Comparison of ENCODE assay signal across 8 mouse cellular contexts in the genomic region with DNA sequence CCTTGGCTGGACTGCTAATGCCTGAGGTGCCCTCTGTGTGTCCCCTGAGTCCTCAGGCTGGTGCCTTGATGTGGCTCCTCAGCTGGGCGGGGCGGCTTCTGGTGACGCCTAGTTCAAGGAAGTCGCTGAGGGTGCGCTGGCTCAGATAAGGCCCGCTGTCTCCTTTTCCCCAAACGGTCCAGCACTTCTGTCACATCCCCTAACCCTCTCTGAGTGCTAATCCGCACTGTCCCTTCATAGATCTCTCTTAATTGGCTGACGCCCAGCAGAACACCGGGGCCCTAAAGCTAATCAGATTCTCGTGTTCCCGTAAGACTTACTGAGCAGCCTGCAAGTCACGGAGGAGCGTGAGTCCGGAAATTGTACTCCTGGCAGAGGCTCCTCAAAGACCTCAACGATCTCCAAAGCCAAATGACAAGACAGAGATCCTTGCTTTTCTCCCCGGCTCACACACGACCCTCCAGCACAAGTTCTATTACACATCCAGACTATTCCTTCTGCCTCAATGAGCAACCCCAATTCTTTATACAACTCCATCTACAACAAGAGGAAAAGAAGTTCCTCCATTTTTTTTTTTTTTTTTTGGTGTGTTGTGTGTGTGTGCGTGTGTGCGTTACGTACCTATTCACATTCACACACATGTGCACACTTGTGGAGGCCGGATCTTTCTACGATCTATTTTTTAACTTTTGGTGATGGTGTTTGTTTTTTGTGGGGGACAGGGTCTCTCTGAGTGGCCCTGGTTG. TPM values are rescaled to one million over a fixed set of nuclear protein-coding genes. Genes with fewer than 3 reads are reported as not detected.
A peak's percentile ranks its signal among the peaks of the same experiment; 100 is the strongest.
DNase-seq lines count a peak whose midpoint lies in the region; ATAC-seq and TF ChIP-seq lines count a peak whose summit lies in the region.

No protein-coding gene starts in this region.

- H3K9ac ChIP-seq in forebrain, postnatal 0 days: no peak overlapping the region

- no peak for DNase-seq in forebrain, embryonic 10.5 days (ENCODE audit: extremely low spot score, low spot score)
- DNase-seq in forebrain, postnatal 0 days: no peak
- DNase-seq in brain, embryonic 14.5 days (ENCODE audit: low read depth): peak; percentile 38
- DNase-seq in thymus, postnatal 14 days: peak; percentile 58
- DNase-seq in urinary bladder, adult 18-20 months (ENCODE audit: low spot score in 2 of 2): no peak
- no peak for DNase-seq in right cerebral cortex, postnatal 25 days

- H3K79me2 ChIP-seq in macrophage (ENCODE audit: inconsistent target): peaks cover 100% of the 10 kb centered on the region

- no peak overlapping the region for H3K27ac ChIP-seq in forebrain, embryonic 10.5 days
- no peak overlapping the region for H3K27ac ChIP-seq in forebrain, postnatal 0 days (ENCODE audit: low read depth, low read length)
- peak overlapping the region; percentile 22; the same call in 1 of the 2 replicates for H3K27ac ChIP-seq in macrophage

- TF ChIP-seq CTCF in forebrain, postnatal 0 days (IDR thresholded peaks at IDR 0.05; ENCODE audit: low read depth): no peak
- no peak for TF ChIP-seq CTCF in brain, embryonic 14.5 days (IDR thresholded peaks at IDR 0.05; ENCODE audit: borderline replicate concordance, extremely low read depth, insufficient read depth, insufficient read length)

- H3K4me1 ChIP-seq in forebrain, embryonic 10.5 days: peaks cover 32% of the 10 kb centered on the region
- no peaks in the 10 kb centered on the region for H3K4me1 ChIP-seq in forebrain, postnatal 0 days (ENCODE audit: insufficient read depth)

- no peak for TF ChIP-seq POLR2A in brain, embryonic 14.5 days (IDR thresholded peaks at IDR 0.05; ENCODE audit: borderline replicate concordance, extremely low read depth, insufficient read depth, insufficient read length, poor library complexity, severe bottlenecking)

- 59% methylated on average over 23 of the region's 23 CpGs for WGBS in forebrain, embryonic 10.5 days
- WGBS in forebrain, postnatal 0 days: 43% methylated on average over 23 of the region's 23 CpGs
- whole genome bisulfite sequencing in macrophage (ENCODE audit: missing documents): 19% methylated on average over 20 of the region's 23 CpGs

- H3K27me3 ChIP-seq in forebrain, embryonic 10.5 days (ENCODE audit: poor library complexity, severe bottlenecking): no peaks in the 10 kb centered on the region
- no peaks in the 10 kb centered on the region for H3K27me3 ChIP-seq in forebrain, postnatal 0 days (ENCODE audit: insufficient read depth, low read length)

- H3K36me3 ChIP-seq in forebrain, embryonic 10.5 days (replicated peaks): no peaks in the 10 kb centered on the region
- H3K36me3 ChIP-seq in forebrain, postnatal 0 days (ENCODE audit: insufficient read depth): no peaks in the 10 kb centered on the region
- H3K36me3 ChIP-seq in macrophage (ENCODE audit: inconsistent target): no peaks in the 10 kb centered on the region

- peak overlapping the region; percentile 10; the same call in 1 of the 2 replicates for H3K4me3 ChIP-seq in forebrain, embryonic 10.5 days
- no peak overlapping the region for H3K4me3 ChIP-seq in forebrain, postnatal 0 days (ENCODE audit: low read depth, low read length)
- peak overlapping the region; percentile 5; the same call in 1 of the 2 replicates for H3K4me3 ChIP-seq in macrophage (ENCODE audit: inconsistent target)

- no peak for ATAC-seq in forebrain, postnatal 0 days
- peak; percentile 83 for ATAC-seq in hematopoietic stem cell, adult 5-6 weeks (replicated peaks in 1 of 2; ENCODE audit: insufficient read depth in 1 of 2, low FRiP score in 2 of 2, low TSS enrichment in 1 of 2, low read depth in 1 of 2, poor library complexity in 2 of 2, severe bottlenecking in 2 of 2)

- H3K4me2 ChIP-seq in forebrain, postnatal 0 days (ENCODE audit: low read depth): no peak overlapping the region

- no peaks in the 10 kb centered on the region for H3K9me3 ChIP-seq in forebrain, embryonic 10.5 days
- no peaks in the 10 kb centered on the region for H3K9me3 ChIP-seq in forebrain, postnatal 0 days (ENCODE audit: low read length)

RNA-seq across cellular contexts. Expression of a gene that starts 52.0 kb away (rescaled TPM):
- 29.4 and 30.0 TPM in 2 replicates for polyA plus RNA-seq in forebrain, embryonic 10.5 days (2016; fragmentation: Nextera tagmentation; extraction: Ambion mirVana)
- total RNA-seq in forebrain, postnatal 0 days (2014; rRNA removed): 86.2 and 90.1 TPM in 2 replicates
- polyA plus RNA-seq in forebrain, postnatal 0 days (2015; fragmentation: Nextera tagmentation; extraction: Ambion mirVana): 109 and 140 TPM in 2 replicates
- 59.0 and 98.8 TPM in 2 replicates for polyA plus RNA-seq in brain, embryonic 14.5 days (2012; rRNA removed)
- total RNA-seq in hematopoietic stem cell, adult 5-6 weeks (2017): 99.6 and 155 TPM in 2 replicates
- 100 to 1,000 TPM in 5 of 26 experiments, 10 to 100 TPM in 21; 33.0 to 231 (median 68.5) TPM for total RNA-seq in macrophage (2018; cell fraction: chromatin; rRNA removed)
- total RNA-seq in macrophage (2018; cell fraction: cytosol; rRNA removed): 100 to 1,000 TPM in 10 of 26 experiments, 10 to 100 TPM in 16; 40.9 to 149 (median 85.6) TPM
- 100 to 1,000 TPM in 12 of 26 experiments, 10 to 100 TPM in 14; 28.4 to 169 (median 95.4) TPM for total RNA-seq in macrophage (2018; cell fraction: nucleus; rRNA removed)
- 41.4 to 62.1 TPM (median 46.7 TPM) in 3 replicates for polyA plus RNA-seq in macrophage (2018)

Comparison
In these comparisons a context has a peak if more than half of its experiments do, and no peak if none do; other contexts are left out.
1. DNase-seq: peak in brain, embryonic 14.5 days (single experiment) and thymus, postnatal 14 days (single experiment); none in forebrain, embryonic 10.5 days (single experiment), forebrain, postnatal 0 days (single experiment), urinary bladder, adult 18-20 months (0 of 2) and right cerebral cortex, postnatal 25 days (single experiment).